Mouse (Mus musculus) frontal cortex, adult (tissue): ENCODE data around the gene Pip5k1b.
A peak's percentile ranks its signal among the peaks of the same experiment; 100 is the strongest.

Experiments used
- ATAC-seq: cut with Nextera tagmentation; 2 replicates; pipeline ENCODE4 v1.9.2; 2017; ENCODE audit warnings: mild to moderate bottlenecking, moderate library complexity, mixed read lengths; ENCODE audit not compliant: low TSS enrichment

The Pip5k1b gene

GRCm38 (mm10) chr19:24476461-24476860 is 79.2 kb downstream of the Pip5k1b start:
- no peak for ATAC-seq

GRCm38 (mm10) chr19:24475281-24475680 is 80.4 kb downstream of the Pip5k1b start:
- no peak for ATAC-seq

- no peak for ATAC-seq
These were observed 83.2 kb downstream of the Pip5k1b start for GRCm38 (mm10) chr19:24472512-24472911.

- ATAC-seq: no peak
These were observed 84.1 kb downstream of the Pip5k1b start for GRCm38 (mm10) chr19:24471538-24471937.

GRCm38 (mm10) chr19:24469216-24469615 is 86.5 kb downstream of the Pip5k1b start:
- ATAC-seq: no peak

GRCm38 (mm10) chr19:24468616-24469015 is 87.1 kb downstream of the Pip5k1b start:
- ATAC-seq: no peak

GRCm38 (mm10) chr19:24463011-24463410 is 92.7 kb downstream of the Pip5k1b start:
- no peak for ATAC-seq

- ATAC-seq: peak; percentile 72
These were observed 99.0 kb downstream of the Pip5k1b start for GRCm38 (mm10) chr19:24456591-24457231.

GRCm38 (mm10) chr19:24455249-24455960 is 100.3 kb downstream of the Pip5k1b start:
- ATAC-seq: no peak

- no peak for ATAC-seq
These were observed 101.2 kb downstream of the Pip5k1b start for GRCm38 (mm10) chr19:24454451-24454850.

- no peak for ATAC-seq
These were observed 102.3 kb downstream of the Pip5k1b start for GRCm38 (mm10) chr19:24453379-24453778.

GRCm38 (mm10) chr19:24452441-24452898 is 103.2 kb downstream of the Pip5k1b start:
- ATAC-seq: peak; percentile 43

- no peak for ATAC-seq
These were observed 104.0 kb downstream of the Pip5k1b start for GRCm38 (mm10) chr19:24451626-24452025.

GRCm38 (mm10) chr19:24450740-24451139 is 104.9 kb downstream of the Pip5k1b start:
- ATAC-seq: no peak

- ATAC-seq: no peak
These were observed 111.3 kb downstream of the Pip5k1b start for GRCm38 (mm10) chr19:24444322-24444721.

- ATAC-seq: no peak
These were observed 116.0 kb downstream of the Pip5k1b start for GRCm38 (mm10) chr19:24439715-24440114.

- ATAC-seq: no peak
These were observed 121.4 kb downstream of the Pip5k1b start for GRCm38 (mm10) chr19:24434291-24434690.

GRCm38 (mm10) chr19:24432447-24432846 is 123.2 kb downstream of the Pip5k1b start:
- no peak for ATAC-seq

GRCm38 (mm10) chr19:24431381-24431780 is 124.3 kb downstream of the Pip5k1b start:
- ATAC-seq: no peak

GRCm38 (mm10) chr19:24428011-24428410 is 127.7 kb downstream of the Pip5k1b start:
- no peak for ATAC-seq

GRCm38 (mm10) chr19:24427258-24427657 is 128.4 kb downstream of the Pip5k1b start:
- no peak for ATAC-seq

GRCm38 (mm10) chr19:24426759-24427181 is 128.9 kb downstream of the Pip5k1b start:
- no peak for ATAC-seq

GRCm38 (mm10) chr19:24418030-24418429 is 137.6 kb downstream of the Pip5k1b start:
- ATAC-seq: no peak
